Mouse (Mus musculus) heart, postnatal 4 days (tissue): ENCODE measurements at regions not wholly inside any gene's neighbourhood (a gene's known extent, or its start where the extent isn't known, plus 50 kb on each side); places are given as distances from the start of the nearest gene placed in this dataset.

ENCODE experiments used
- DNase-seq: peaks from one replicate; pipeline ENCODE4 v3.0.0; 2021

GRCm38 (mm10) chr10:119395048-119395447 lies 58.6 kb upstream of the Grip1 start:
- no peak for DNase-seq

DNA sequence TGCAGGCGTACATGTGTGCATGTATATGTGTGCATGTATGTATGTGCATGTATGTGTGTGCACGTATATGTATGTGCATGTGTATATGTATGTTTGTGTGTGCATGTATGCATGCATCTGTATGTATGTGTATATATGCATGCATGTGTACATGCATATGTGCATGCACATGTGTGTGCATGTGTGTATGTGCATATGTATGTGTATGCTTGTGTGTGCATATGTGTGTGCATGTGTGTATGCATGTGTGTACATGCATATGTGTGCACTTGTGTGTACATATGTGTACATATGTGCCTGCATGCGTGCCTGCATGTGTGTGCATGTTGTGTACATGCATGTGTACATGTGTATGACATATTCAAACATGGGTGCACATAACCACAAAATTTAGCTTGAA lies 65.7 kb upstream of the Grip1 start:
- no peak for DNase-seq

DNA sequence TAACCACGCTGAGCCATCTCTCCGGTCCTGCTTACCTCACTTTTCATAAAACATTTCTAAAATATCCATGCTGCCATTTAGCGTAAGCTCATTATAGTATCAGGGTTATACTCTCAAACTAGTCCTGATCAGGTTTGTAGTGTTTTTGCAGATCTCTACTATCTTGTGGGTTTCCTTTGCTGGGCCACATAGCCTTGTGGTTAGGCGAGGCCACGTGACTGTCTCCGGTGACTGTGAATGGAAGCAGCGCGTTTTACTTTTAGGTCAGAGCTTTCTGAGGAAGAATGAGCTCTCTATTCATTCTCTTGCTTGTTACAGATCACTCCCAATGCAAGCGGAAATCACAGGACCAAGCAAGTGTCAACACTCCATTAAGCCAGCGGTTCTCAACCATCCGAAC lies 71.4 kb upstream of the Grip1 start:
- no peak for DNase-seq

DNA sequence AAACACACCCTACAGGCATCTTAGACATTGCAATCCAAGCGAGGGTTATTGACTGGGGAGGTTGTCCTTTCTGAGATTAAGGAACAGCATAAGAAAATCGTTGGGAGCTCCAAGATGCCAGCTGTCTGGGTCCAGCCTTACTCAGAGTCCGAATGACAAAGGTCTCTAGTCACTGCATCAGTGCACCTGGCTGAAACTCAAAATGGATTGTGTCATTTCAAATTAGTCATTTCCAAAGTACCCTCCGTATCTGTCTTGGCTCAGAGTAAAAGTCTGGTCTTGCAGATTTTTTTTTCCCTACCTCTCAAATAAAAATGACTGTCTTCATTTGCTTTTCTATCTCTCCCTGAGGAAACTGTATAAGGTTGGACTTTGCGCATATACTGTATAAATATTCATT lies 85.1 kb upstream of the Grip1 start:
- no peak for DNase-seq

DNA sequence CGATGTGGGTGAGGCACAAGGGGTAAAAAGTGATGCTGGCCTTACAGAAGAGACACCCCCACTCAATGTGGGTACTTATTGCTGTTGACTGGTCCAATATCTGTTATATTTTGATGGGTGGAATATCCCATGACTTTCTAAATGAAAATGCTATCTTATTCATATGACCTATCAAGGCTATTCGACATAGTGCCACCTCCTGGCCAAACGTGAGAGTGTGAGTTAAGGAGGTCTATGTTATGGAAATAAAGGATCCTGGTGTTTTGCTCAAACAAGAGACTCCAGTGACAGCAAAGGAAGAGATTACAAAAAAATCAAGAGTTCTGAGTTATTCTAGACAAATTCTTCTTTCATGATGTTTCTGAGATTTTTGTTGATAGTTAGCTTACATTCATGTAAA lies 90.0 kb upstream of the Grip1 start:
- peak; percentile 58 for DNase-seq

- no peak for DNase-seq
Observed at GRCm38 (mm10) chr10:119358730-119359292, 94.8 kb upstream of the Grip1 start.

GRCm38 (mm10) chr10:119342317-119343114 lies 102.7 kb upstream of the Cand1 start:
- no peak for DNase-seq

GRCm38 (mm10) chr10:119340323-119340722 lies 100.5 kb upstream of the Cand1 start:
- DNase-seq: no peak

GRCm38 (mm10) chr10:119326912-119327311 lies 87.1 kb upstream of the Cand1 start:
- DNase-seq: no peak

DNA sequence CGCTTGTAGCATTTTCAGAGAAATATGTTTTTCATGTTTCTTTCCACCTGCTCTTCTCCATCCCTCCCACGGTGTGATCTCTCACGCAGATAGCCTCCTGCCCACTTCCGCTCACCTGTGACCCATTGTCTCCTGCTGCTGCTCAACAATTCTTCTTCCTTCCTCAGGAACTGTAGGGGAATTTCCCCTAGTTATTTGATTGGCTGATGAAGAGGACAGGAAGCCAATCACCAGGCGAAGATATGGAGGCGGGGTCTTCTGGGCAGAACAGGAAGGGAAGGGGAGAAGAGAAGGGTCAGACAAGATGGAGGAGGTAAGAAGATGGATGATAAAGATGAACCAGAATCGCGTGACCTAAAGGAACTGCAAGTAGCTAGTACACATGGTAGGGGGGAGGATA lies 80.1 kb upstream of the Cand1 start:
- DNase-seq: no peak

GRCm38 (mm10) chr10:119318416-119318815 lies 78.6 kb upstream of the Cand1 start:
- no peak for DNase-seq

DNA sequence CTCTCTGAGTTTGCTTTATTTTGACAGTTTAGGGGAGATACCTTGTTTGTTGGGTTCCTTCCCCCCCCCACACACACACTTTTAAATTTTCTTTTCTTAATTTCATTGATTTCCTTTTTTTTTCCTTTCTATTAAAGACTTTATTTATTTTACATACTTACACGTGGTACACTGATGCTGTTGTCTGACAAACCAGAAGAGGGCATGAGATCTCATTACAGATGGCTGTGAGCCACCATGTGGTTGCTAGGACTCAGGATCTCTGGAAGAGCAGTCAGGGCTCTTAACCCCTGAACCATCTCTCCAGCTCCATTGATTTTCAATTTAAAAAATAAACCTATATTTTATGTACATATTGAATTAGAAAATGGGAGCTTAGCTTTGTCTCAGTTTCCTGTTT lies 71.7 kb upstream of the Cand1 start:
- no peak for DNase-seq

DNA sequence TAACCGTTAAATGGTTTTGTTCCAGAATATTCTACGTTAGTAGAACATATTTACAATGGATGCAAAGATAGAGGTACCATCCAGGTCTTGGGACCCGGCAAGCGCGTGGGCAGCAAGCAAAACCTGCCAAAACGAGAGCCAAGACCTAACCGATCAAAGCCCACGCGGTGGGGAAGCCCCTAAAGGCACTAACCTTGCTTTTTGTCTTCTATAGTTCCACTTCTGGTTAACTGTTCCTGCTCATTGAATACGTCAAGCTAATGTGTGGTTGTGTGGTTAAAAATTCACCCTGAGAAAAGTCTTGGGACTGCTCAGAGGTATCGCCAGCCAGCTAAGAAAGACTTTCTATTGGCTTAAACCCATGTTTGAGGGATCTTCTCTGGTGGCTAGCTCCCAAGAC lies 55.9 kb upstream of the Cand1 start:
- no peak for DNase-seq

DNA sequence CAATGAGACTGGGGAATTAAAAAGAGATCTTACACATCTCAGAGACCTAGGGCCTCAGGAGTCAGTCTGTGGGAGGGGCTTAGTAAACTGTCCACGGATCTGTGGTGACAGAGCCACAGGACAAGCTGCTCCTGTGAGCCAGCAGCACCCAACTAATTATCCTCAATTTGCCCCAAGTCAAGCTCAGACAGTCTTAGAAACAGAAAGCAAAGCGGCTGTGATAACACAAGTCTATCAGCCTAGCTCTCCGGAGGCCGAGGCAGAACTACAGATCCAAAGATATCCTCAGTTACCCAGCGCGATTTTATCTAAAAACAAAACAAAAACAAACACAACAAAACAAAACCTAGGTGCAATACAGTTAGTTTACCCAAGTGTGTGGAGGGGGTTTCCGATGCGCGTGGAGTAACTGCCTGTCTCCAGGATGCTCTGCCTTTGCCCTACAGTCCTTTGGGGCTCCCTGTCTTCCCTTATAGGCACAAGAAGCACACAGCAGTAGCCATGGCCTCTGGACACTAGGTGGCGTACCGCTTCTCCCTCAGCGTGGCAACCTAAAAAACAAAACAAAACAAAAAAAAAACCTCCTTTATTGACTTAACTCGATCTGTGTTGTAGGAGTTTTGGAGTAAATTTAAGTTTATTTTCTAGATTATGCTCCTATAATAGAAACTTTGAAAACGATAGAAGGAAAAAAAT lies 54.7 kb upstream of the Cand1 start:
- peak; percentile 37 for DNase-seq

GRCm38 (mm10) chr10:119293372-119293771 lies 53.5 kb upstream of the Cand1 start:
- DNase-seq: no peak
